10 mouse cellular contexts compared by ENCODE assay signal in genomic region chr12:111920046-111920445, GRCm38 (mm10). TPM values are rescaled to one million over a fixed set of nuclear protein-coding genes. Genes with fewer than 3 reads are reported as not detected.
DNase-seq lines count a peak whose midpoint lies in the region; ATAC-seq and TF ChIP-seq lines count a peak whose summit lies in the region.
"Had no signal": no experiment of that assay in that cellular context is flagged by ENCODE, and none has a peak within 500 bp of the region (broad histone marks: within the 10 kb centered on the region; RNA-seq: fewer than 3 reads in every experiment).

No protein-coding gene starts in this region.

- H3K36me3 ChIP-seq in forebrain, postnatal 0 days (ENCODE audit: insufficient read depth), result no peaks in the 10 kb centered on the region
- H3K36me3 ChIP-seq in forebrain, embryonic 14.5 days (ENCODE audit: control insufficient read depth, insufficient read depth, low read length), result no peaks in the 10 kb centered on the region
- H3K36me3 ChIP-seq in lung, postnatal 0 days (ENCODE audit: insufficient read depth, low read length), result no peaks in the 10 kb centered on the region
- H3K36me3 ChIP-seq: limb, embryonic 13.5 days had no signal

- peak; percentile 58 for ATAC-seq in forebrain, postnatal 0 days
- ATAC-seq in forebrain, embryonic 14.5 days, result no peak
- ATAC-seq in lung, postnatal 0 days, result peak; percentile 46
- 0 out of 2 replicates have a peak, but pooled peaks have one; percentile 28 for ATAC-seq in megakaryocyte-erythroid progenitor cell, adult 5-6 weeks (replicated peaks; ENCODE audit: low FRiP score, low TSS enrichment, poor library complexity, severe bottlenecking)
- ATAC-seq: midbrain, embryonic 16.5 days had no signal

- peak; percentile 39 for DNase-seq in forebrain, postnatal 0 days
- no peak for DNase-seq in forebrain, embryonic 14.5 days (ENCODE audit: low spot score)
- no peak for DNase-seq in lung, postnatal 0 days (ENCODE audit: low spot score)
- DNase-seq in lung, adult 18-20 months, result no peak
- DNase-seq in layer of hippocampus, adult 18-20 months (ENCODE audit: low spot score in 2 of 2), result peak; percentile 76 to 92
- no peak for DNase-seq in ovary, postnatal 36 days (ENCODE audit: low spot score)
- DNase-seq in spleen, postnatal 10 days (ENCODE audit: low spot score in 2 of 2), result no peak

- H3K9ac ChIP-seq in forebrain, postnatal 0 days, result no peak overlapping the region
- H3K9ac ChIP-seq in forebrain, embryonic 14.5 days (ENCODE audit: low read length), result no peak overlapping the region
- H3K9ac ChIP-seq in lung, postnatal 0 days (replicated peaks; ENCODE audit: low read depth), result no peak overlapping the region
- H3K9ac ChIP-seq: limb, embryonic 13.5 days had no signal

- TF ChIP-seq EP300 in lung, postnatal 0 days (IDR thresholded peaks at IDR 0.05), result no peak

- no peaks in the 10 kb centered on the region for H3K27me3 ChIP-seq in forebrain, postnatal 0 days (ENCODE audit: insufficient read depth, low read length)
- H3K27me3 ChIP-seq in forebrain, embryonic 14.5 days (replicated peaks; ENCODE audit: control insufficient read depth, insufficient read depth, low read length), result no peaks in the 10 kb centered on the region
- H3K27me3 ChIP-seq in lung, postnatal 0 days (replicated peaks; ENCODE audit: insufficient read depth, low read length), result no peaks in the 10 kb centered on the region
- H3K27me3 ChIP-seq: limb, embryonic 13.5 days had no signal

- no peak for TF ChIP-seq CTCF in forebrain, postnatal 0 days (IDR thresholded peaks at IDR 0.05; ENCODE audit: low read depth)
- no peak for TF ChIP-seq CTCF in lung, postnatal 0 days (IDR thresholded peaks at IDR 0.05)

- H3K4me2 ChIP-seq in forebrain, postnatal 0 days (ENCODE audit: low read depth), result no peak overlapping the region
- H3K4me2 ChIP-seq in forebrain, embryonic 14.5 days (ENCODE audit: low read length), result no peak overlapping the region
- H3K4me2 ChIP-seq in lung, postnatal 0 days (replicated peaks; ENCODE audit: low read depth, low read length), result no peak overlapping the region
- H3K4me2 ChIP-seq: limb, embryonic 13.5 days had no signal

- no peaks in the 10 kb centered on the region for H3K9me3 ChIP-seq in forebrain, postnatal 0 days (ENCODE audit: low read length)
- no peaks in the 10 kb centered on the region for H3K9me3 ChIP-seq in forebrain, embryonic 14.5 days (replicated peaks; ENCODE audit: control insufficient read depth, low read length)
- H3K9me3 ChIP-seq in lung, postnatal 0 days (ENCODE audit: low read length), result no peaks in the 10 kb centered on the region
- H3K9me3 ChIP-seq: limb, embryonic 13.5 days had no signal

- no peak overlapping the region for H3K4me3 ChIP-seq in forebrain, postnatal 0 days (ENCODE audit: low read depth, low read length)
- H3K4me3 ChIP-seq in forebrain, embryonic 14.5 days (ENCODE audit: low read depth, low read length), result no peak overlapping the region
- H3K4me3 ChIP-seq in lung, postnatal 0 days (ENCODE audit: low read depth, low read length), result no peak overlapping the region
- H3K4me3 ChIP-seq: limb, embryonic 13.5 days had no signal

- H3K4me1 ChIP-seq in forebrain, postnatal 0 days (ENCODE audit: insufficient read depth), result no peaks in the 10 kb centered on the region
- no peaks in the 10 kb centered on the region for H3K4me1 ChIP-seq in forebrain, embryonic 14.5 days (ENCODE audit: control insufficient read depth, insufficient read depth, low read length)
- no peaks in the 10 kb centered on the region for H3K4me1 ChIP-seq in lung, postnatal 0 days (ENCODE audit: insufficient read depth, low read depth, low read length)

- WGBS in forebrain, postnatal 0 days, result 49% methylated on average over 9 of the region's 9 CpGs
- 60% methylated on average over 9 of the region's 9 CpGs for WGBS in forebrain, embryonic 14.5 days
- 25% methylated on average over 9 of the region's 9 CpGs for WGBS in lung, postnatal 0 days

- no peak overlapping the region for H3K27ac ChIP-seq in forebrain, postnatal 0 days (ENCODE audit: low read depth, low read length)
- H3K27ac ChIP-seq in forebrain, embryonic 14.5 days (ENCODE audit: low read depth, low read length), result no peak overlapping the region
- no peak overlapping the region for H3K27ac ChIP-seq in lung, postnatal 0 days (ENCODE audit: low read length)
- H3K27ac ChIP-seq: limb, embryonic 13.5 days had no signal

RNA-seq across cellular contexts. Expression of gene Ppp1r13b, which starts 12.1 kb away (rescaled TPM):
- 47.1 and 53.8 TPM in 2 replicates for total RNA-seq in forebrain, postnatal 0 days (2014; rRNA removed)
- 31.7 and 37.6 TPM in 2 replicates for polyA plus RNA-seq in forebrain, postnatal 0 days (2015; fragmentation: Nextera tagmentation; extraction: Ambion mirVana)
- 12.5 and 20.1 TPM in 2 replicates for polyA plus RNA-seq in forebrain, embryonic 14.5 days (2014; fragmentation: Nextera tagmentation; extraction: Ambion mirVana)
- polyA plus RNA-seq in lung, postnatal 0 days (2015; fragmentation: Nextera tagmentation; extraction: Ambion mirVana), result 21.8 and 22.7 TPM in 2 replicates
- total RNA-seq in layer of hippocampus, adult 18-20 months (2021), result 10 to 100 TPM; 92.7 to 98.4 TPM
- total RNA-seq in megakaryocyte-erythroid progenitor cell, adult 5-6 weeks (2014; fragmentation: Nextera tagmentation), result 6.7 and 8.2 TPM in 2 replicates
- 6.0 and 7.1 TPM in 2 replicates for total RNA-seq in megakaryocyte-erythroid progenitor cell, adult 5-6 weeks (2017)

RNA-seq across cellular contexts. Expression of gene Atp5mpl, which starts 46.7 kb away (rescaled TPM):
- total RNA-seq in forebrain, postnatal 0 days (2014; rRNA removed), result 313 and 545 TPM in 2 replicates
- 765 and 965 TPM in 2 replicates for polyA plus RNA-seq in forebrain, postnatal 0 days (2015; fragmentation: Nextera tagmentation; extraction: Ambion mirVana)
- 634 and 784 TPM in 2 replicates for polyA plus RNA-seq in forebrain, embryonic 14.5 days (2014; fragmentation: Nextera tagmentation; extraction: Ambion mirVana)
- 400 and 463 TPM in 2 replicates for polyA plus RNA-seq in lung, postnatal 0 days (2015; fragmentation: Nextera tagmentation; extraction: Ambion mirVana)
- 100 to 1,000 TPM; 341 to 347 TPM for total RNA-seq in layer of hippocampus, adult 18-20 months (2021)
- 536 and 684 TPM in 2 replicates for total RNA-seq in megakaryocyte-erythroid progenitor cell, adult 5-6 weeks (2014; fragmentation: Nextera tagmentation)
- total RNA-seq in megakaryocyte-erythroid progenitor cell, adult 5-6 weeks (2017), result 637 and 817 TPM in 2 replicates

RNA-seq across cellular contexts. Expression of gene Tdrd9, which starts 51.3 kb away (rescaled TPM):
- 0.29 and 0.54 TPM in 2 replicates for total RNA-seq in forebrain, postnatal 0 days (2014; rRNA removed)
- polyA plus RNA-seq in forebrain, postnatal 0 days (2015; fragmentation: Nextera tagmentation; extraction: Ambion mirVana), result 0.23 and 0.35 TPM in 2 replicates
- 0.19 and 0.31 TPM in 2 replicates for polyA plus RNA-seq in forebrain, embryonic 14.5 days (2014; fragmentation: Nextera tagmentation; extraction: Ambion mirVana)
- polyA plus RNA-seq in lung, postnatal 0 days (2015; fragmentation: Nextera tagmentation; extraction: Ambion mirVana), result 0.02 and 0.05 TPM in 2 replicates
- total RNA-seq in layer of hippocampus, adult 18-20 months (2021), result under 1 TPM; 0.25 to 0.52 TPM
- not detected in 2 replicates for total RNA-seq in megakaryocyte-erythroid progenitor cell, adult 5-6 weeks (2014; fragmentation: Nextera tagmentation)
- not detected in 2 replicates for total RNA-seq in megakaryocyte-erythroid progenitor cell, adult 5-6 weeks (2017)

Comparison
In these comparisons a context has a peak if more than half of its experiments do, and no peak if none do; other contexts are left out.
1. DNase-seq: peak in forebrain, postnatal 0 days (single experiment) and layer of hippocampus, adult 18-20 months (2 of 2); none in forebrain, embryonic 14.5 days (single experiment), lung, postnatal 0 days (single experiment), lung, adult 18-20 months (0 of 2), ovary, postnatal 36 days (single experiment) and spleen, postnatal 10 days (0 of 2).